Mouse (Mus musculus) testis, adult 2 months (tissue): ENCODE measurements at regions not wholly inside any gene's neighbourhood (a gene's known extent, or its start where the extent isn't known, plus 50 kb on each side); places are given as distances from the start of the nearest gene placed in this dataset.

Experiments used
- H3K27ac ChIP-seq: fragments of 200-500 bp; 2 replicates; pipeline ENCODE4 v1.5.1; 2012; ENCODE audit warnings: low read depth, low read length; ENCODE audit not compliant: control insufficient read depth, insufficient read depth
- H3K27me3 ChIP-seq: fragments of 200-500 bp; 2 replicates; pipeline ENCODE4 v1.6.1; 2012; ENCODE audit warnings: mild to moderate bottlenecking, low read length, moderate library complexity; ENCODE audit not compliant: control insufficient read depth, insufficient read depth
- H3K36me3 ChIP-seq: fragments of 200-500 bp; 2 replicates; pipeline ENCODE4 v1.6.1; 2012; ENCODE audit warnings: mild to moderate bottlenecking, low read length; ENCODE audit not compliant: control insufficient read depth, insufficient read depth
- H3K4me1 ChIP-seq: fragments of 200-500 bp; 2 replicates; pipeline ENCODE4 v1.6.1; 2012; ENCODE audit warnings: low read length; ENCODE audit not compliant: control insufficient read depth, insufficient read depth
- H3K4me3 ChIP-seq: fragments of 200-500 bp; 2 replicates; pipeline ENCODE4 v1.5.1; 2012; ENCODE audit warnings: low read depth, mild to moderate bottlenecking, low read length, moderate library complexity, mixed read lengths; ENCODE audit not compliant: control insufficient read depth
- CTCF ChIP-seq: fragments of 200-500 bp; IDR thresholded peaks from 2 replicates; pipeline ENCODE4 v1.5.1; 2012; ENCODE audit warnings: low read depth, mild to moderate bottlenecking, inconsistent platforms, low read length, moderate library complexity; ENCODE audit not compliant: control insufficient read depth, insufficient read depth, insufficient replicate concordance
- POLR2A ChIP-seq: fragments of 200-500 bp; IDR thresholded peaks from 2 replicates; pipeline ENCODE4 v1.6.1; 2012; ENCODE audit warnings: low read depth, mild to moderate bottlenecking, inconsistent platforms, low read length, moderate library complexity; ENCODE audit not compliant: control insufficient read depth

DNA sequence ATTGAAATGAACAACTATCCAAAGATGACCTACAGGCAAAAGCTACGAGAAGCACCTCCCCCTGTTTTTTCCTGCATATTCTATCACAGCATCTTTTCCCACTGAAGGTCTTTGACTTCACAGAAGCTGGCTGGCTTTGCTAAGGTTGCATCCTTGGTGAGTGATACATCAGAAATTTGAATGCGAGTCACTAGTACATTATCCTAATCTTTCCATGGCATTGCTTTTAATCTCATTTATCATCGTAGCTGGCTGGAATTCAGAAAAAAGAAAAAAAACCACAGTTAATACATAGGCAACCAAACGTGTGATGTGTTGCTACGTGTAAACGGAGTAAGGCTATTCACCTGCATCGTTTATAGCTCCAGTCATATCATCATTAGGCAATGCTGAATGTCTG, 120.6 kb upstream of the Sox9 start:
- H3K27me3 ChIP-seq, result no peaks in the 10 kb centered on the region
- no peaks in the 10 kb centered on the region for H3K36me3 ChIP-seq
- H3K4me3 ChIP-seq, result no peak overlapping the region
- no peak overlapping the region for H3K27ac ChIP-seq
- no peaks in the 10 kb centered on the region for H3K4me1 ChIP-seq
- no peak for TF ChIP-seq POLR2A
- TF ChIP-seq CTCF, result no peak

DNA sequence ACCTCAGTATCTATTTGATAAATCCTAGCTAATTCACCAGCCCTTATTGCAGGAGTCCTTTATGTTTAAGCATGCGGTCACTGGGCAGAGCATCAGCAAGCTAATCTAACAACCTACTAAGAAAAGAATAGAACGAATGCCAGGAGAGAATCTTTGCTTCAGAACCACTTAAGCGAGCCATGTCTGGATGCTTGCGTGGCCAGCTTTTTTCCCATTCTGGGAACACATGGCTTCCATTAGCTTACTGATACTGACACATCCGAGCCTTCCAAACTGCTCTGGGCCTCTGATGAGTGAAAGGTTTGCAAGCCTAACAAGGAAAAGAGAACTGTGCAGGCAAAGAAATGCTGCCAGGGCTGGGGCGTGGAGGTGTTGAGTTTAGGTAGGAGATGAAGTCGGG, 114.7 kb upstream of the Sox9 start:
- Histone ChIP-seq H3K36me3 (no peaks in the 10 kb centered on the region), H3K27me3 (no peaks in the 10 kb centered on the region), H3K4me3 (no peak overlapping the region), H3K4me1 (no peaks in the 10 kb centered on the region), H3K27ac (no peak overlapping the region)
- no peak for TF ChIP-seq CTCF
- TF ChIP-seq POLR2A, result no peak

DNA sequence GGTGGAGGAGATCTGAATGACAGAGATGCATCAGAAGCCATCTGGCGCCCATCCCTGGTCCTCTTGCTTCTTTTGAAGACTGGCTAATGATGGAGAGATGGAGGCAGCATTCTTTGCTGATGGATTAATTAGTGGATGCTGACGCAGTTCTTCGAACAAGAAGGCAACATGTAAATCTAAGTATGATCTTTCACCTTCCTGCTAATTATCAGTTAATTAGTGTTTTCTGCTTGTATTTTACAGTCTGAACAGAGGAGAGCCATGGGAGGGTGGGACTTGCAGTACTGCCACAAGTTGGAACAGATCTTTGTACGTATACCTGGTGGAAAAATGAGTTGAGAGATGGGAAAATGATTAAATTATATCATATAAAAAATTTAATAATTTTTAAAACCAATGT, 109.9 kb upstream of the Sox9 start:
- no peak overlapping the region for H3K4me3 ChIP-seq
- H3K4me1 ChIP-seq, result no peaks in the 10 kb centered on the region
- H3K27ac ChIP-seq, result no peak overlapping the region
- no peaks in the 10 kb centered on the region for H3K27me3 ChIP-seq
- H3K36me3 ChIP-seq, result no peaks in the 10 kb centered on the region
- TF ChIP-seq CTCF, result no peak
- no peak for TF ChIP-seq POLR2A

DNA sequence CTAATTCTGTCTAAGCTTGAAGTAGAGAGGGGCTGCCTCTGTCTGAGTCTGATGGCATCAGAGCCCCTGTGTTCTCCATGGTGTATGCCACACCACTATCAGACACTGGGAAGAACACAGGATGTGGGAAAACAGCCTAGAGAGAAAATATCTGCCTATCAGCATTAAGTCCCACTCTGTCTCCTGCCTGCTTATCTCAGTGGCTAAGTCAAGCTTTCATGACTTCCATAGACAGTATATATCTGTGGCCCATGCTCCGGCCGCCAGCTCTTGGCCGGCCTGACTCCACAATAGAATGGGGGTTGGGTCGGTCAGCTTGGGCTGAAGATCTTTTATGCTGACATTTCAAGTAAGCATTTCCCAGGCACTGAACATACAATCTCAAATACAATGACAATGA, 92.0 kb upstream of the Sox9 start:
- H3K36me3 ChIP-seq, result no peaks in the 10 kb centered on the region
- no peaks in the 10 kb centered on the region for H3K4me1 ChIP-seq
- H3K27ac ChIP-seq, result no peak overlapping the region
- H3K27me3 ChIP-seq, result no peaks in the 10 kb centered on the region
- TF ChIP-seq CTCF, result no peak
- no peak for TF ChIP-seq POLR2A
- H3K4me3 ChIP-seq, result no peak overlapping the region

DNA sequence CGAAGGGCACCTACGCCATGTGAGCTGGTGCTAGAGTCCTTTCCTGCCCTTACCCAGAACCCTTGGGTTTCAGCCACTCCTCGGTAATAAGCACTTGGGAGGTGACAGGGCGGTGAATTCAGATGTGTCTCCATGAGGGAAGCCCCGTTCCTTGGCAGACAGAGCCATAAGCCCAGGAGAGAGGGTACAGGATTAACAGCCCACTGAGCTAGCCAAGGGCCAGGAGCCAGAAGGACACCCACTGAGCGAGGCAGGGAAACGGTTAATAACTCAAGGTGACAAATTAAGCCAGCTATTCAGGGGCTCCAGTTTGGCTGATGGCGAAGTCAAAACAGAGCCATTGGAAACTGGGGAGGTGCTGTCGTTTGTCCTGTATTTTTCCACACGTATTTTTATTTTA, 75.9 kb upstream of the Sox9 start:
- TF ChIP-seq POLR2A, result no peak
- TF ChIP-seq CTCF, result no peak
- no peak overlapping the region for H3K27ac ChIP-seq
- H3K36me3 ChIP-seq, result no peaks in the 10 kb centered on the region
- H3K4me1 ChIP-seq, result no peaks in the 10 kb centered on the region
- no peak overlapping the region for H3K4me3 ChIP-seq
- H3K27me3 ChIP-seq, result no peaks in the 10 kb centered on the region

DNA sequence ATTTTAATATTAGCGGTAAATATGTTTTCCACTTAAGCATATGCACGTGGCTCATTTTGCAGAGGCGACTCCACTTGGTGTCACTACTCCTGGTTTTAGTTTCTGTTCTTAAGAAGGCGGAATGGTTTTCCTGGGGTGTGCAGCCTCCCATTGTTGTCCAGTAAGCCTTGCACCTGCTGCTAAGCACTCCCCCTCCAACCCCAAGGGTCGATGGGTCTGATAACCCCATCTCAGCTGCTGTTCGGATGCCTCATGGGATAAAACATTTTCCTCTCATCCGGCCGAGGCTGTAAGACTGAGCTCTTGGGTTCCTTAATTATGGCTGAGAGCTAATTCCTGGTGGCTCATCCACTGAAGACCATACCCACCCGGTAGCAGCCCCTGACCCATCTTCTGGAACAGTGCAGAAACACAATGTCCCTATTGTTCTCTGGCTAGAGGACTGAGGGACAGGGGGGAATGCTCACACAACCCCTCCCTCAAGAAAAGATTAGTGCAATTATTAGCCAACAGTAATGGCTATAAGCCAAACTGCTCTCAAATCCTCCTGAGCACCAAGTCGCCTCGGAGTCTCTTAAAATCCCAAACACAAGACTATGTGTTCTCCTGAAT, 73.8 kb upstream of the Sox9 start:
- Histone ChIP-seq H3K4me1 (no peaks in the 10 kb centered on the region), H3K36me3 (no peaks in the 10 kb centered on the region), H3K27ac (no peak overlapping the region), H3K4me3 (no peak overlapping the region), H3K27me3 (no peaks in the 10 kb centered on the region)
- no peak for TF ChIP-seq POLR2A
- no peak for TF ChIP-seq CTCF

DNA sequence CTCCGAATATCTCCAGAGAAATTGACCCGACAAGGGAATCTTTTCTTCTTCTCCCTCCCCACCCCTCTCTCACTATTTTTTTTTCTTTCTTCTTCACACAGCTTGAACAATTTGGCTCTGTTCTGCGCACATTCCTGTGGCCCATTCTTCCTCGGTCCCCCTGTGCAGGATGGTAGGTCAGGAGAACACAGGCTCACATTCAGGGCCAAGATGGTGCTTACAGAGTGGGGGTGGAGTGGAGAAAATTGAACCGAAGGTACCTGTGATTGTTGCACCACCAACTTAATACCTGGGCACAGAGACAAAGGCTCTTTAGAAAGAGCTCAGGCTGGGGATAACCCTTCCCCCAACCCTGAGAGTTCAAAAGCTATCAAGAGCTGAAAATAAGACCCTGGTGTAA, 70.4 kb upstream of the Sox9 start:
- H3K4me3 ChIP-seq, result no peak overlapping the region
- H3K36me3 ChIP-seq, result no peaks in the 10 kb centered on the region
- no peak overlapping the region for H3K27ac ChIP-seq
- H3K4me1 ChIP-seq, result no peaks in the 10 kb centered on the region
- H3K27me3 ChIP-seq, result no peaks in the 10 kb centered on the region
- TF ChIP-seq POLR2A (no peak), CTCF (no peak)

DNA sequence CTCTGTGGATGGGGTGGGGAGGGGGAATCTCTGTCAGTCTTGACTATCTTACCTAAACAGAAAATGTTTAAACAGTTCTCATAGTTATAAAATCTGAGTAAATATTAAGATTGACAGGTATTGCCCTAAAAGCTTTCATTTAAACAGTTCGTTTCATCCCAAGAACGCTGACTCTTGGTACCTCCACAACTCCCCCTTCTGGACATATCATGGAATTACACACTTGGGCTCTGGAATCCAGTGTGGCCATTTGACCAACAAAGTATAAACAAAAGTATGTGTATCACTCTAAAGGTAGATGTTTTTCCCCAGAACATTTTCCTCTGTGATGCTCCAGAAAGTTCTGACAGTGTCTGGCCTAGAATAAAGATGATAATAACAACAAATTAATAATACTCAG, 63.5 kb upstream of the Sox9 start:
- Histone ChIP-seq H3K36me3 (no peaks in the 10 kb centered on the region), H3K27me3 (no peaks in the 10 kb centered on the region), H3K27ac (no peak overlapping the region), H3K4me1 (peaks cover 7% of the 10 kb centered on the region), H3K4me3 (no peak overlapping the region; the same call in 1 of the 2 replicates)
- no peak for TF ChIP-seq POLR2A
- TF ChIP-seq CTCF, result no peak
